Mouse (Mus musculus): ENCODE results near the gene Hyal1.
A peak's percentile ranks its signal among the peaks of the same experiment; 100 is the strongest.
"Not testable (repeated sequence)": the region's sequence is repeated elsewhere in the genome, so short reads cannot be mapped to it uniquely, and the experiment has no call there.

The Hyal1 gene

GRCm38 (mm10) chr9:107571534-107572326 is 5.0 kb upstream of the Hyal1 start:
- DNase-seq (ENCODE audit: low spot score in 2 of 2): no peak

DNA sequence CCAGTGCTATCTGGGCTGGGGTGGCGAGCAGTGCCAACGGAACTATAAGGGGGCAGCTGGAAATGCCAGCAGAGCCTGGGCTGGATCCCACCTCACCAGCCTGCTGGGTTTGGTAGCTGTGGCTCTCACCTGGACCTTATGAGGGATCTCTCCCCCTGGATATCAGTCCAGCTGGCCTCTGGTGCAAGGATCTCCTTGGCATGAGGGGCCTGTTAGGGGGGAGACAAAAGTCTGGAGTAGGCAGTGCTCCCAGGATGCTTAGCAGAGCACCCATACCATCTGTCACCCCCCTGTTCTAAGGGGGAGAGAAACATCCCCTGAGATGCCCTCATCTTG is 4.4 kb upstream of the Hyal1 start:
- no peak for DNase-seq (ENCODE audit: low spot score in 2 of 2)

DNA sequence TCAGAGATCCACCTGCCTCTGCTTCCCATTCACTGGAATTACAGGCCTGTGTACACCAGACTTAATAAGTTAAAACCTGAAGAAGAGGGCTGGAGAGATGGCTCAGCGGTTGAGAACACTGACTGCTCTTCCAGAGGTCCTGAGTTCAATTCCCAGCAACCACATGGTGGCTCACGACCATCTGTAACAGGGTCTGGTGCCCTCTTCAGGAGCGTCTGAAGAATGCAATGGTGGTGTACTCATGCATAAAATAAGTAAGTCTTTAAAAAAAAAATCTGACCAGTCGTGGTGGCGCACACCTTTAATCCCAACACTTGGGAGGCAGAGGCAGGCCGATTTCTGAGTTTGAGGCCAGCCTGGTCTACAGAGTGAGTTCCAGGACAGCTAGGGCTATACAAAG is 3.0 kb upstream of the Hyal1 start:
- DNase-seq (ENCODE audit: low spot score in 2 of 2): not testable (repeated sequence)

GRCm38 (mm10) chr9:107575579-107576356 is 959 bp upstream of the Hyal1 start:
- no peak for DNase-seq (ENCODE audit: low spot score in 2 of 2)

DNA sequence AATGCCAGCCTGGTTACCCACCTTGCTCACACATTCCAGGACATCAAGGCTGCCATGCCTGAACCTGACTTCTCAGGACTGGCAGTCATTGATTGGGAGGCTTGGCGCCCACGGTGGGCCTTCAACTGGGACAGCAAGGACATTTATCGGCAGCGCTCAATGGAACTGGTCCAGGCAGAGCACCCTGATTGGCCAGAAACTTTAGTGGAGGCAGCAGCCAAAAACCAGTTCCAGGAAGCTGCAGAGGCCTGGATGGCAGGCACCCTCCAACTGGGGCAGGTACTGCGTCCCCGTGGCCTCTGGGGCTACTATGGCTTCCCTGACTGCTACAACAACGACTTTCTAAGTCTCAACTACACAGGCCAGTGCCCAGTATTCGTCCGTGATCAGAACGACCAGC is 1.1 kb downstream of the Hyal1 start:
- DNase-seq (ENCODE audit: low spot score in 2 of 2): no peak

DNA sequence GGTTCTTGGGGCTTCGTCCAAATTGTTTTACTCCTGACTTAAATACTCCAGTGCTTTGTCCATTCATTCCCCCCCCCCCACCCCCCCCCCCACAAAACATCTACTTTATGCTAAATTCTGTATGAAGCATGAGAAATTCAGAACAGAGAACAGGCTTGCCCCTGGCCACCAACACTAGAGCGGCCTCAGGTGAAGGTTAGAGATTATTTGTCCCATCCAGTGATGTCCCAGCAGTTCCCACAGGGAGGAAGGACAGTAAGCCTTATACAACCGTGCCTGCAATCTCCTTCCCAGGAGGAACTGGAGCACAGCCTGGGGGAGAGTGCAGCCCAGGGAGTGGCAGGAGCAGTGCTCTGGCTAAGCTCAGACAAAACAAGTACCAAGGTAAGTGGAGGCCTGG is 1.9 kb downstream of the Hyal1 start, which contains the start of gene Naa80:
Gene Naa80, plus strand, starts transcription at position 301 of the 400 bp plus-strand sequence.
- no peak for DNase-seq (ENCODE audit: low spot score in 2 of 2)

DNA sequence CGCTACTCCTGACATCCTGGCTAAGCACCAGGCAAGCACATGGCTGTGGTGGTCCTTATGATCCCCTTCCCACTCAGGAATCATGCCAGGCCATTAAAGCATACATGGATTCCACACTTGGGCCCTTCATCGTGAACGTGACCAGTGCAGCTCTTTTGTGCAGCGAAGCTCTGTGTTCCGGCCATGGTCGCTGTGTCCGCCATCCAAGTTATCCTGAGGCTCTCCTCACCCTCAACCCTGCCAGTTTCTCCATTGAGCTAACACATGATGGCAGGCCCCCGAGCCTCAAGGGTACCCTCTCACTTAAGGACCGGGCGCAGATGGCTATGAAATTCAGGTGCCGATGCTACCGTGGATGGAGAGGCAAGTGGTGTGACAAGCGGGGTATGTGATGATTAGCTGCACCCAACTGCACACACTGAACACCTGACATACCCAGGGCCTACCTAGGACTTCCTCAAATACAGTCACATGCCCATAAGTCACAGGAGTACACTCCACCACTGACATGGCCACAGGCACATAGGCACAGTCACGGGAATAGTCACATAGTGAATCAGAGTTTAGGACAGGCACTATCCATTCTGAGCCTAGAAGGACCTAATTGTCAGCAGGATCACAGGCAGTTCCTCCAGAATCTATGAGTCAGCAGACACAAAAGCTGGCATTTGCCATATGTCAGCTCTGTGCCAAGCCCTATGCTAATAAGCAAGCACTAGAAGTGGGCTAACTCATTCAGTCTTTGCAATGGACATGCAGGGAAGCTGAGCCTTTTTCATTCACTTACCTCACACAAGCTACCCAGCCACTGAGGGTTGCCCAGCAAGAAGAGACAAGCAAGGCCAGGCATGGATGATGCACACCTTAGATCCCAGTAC is 2.5 kb downstream of the Hyal1 start:
- no peak for DNase-seq (ENCODE audit: low spot score in 2 of 2)

- peak; percentile 69 to 73 for DNase-seq (ENCODE audit: low spot score in 2 of 2)
Measured at GRCm38 (mm10) chr9:107580501-107581317, 4.0 kb downstream of the Hyal1 start, which contains the start of gene Hyal3. Gene Hyal3 (plus strand): TSS chr9:107580818.

- DNase-seq (ENCODE audit: low spot score in 2 of 2): no peak
Measured at GRCm38 (mm10) chr9:107581584-107581983, 4.9 kb downstream of the Hyal1 start.

GRCm38 (mm10) chr9:107582509-107583062 is 5.9 kb downstream of the Hyal1 start:
- DNase-seq (ENCODE audit: low spot score in 2 of 2): no peak

DNA sequence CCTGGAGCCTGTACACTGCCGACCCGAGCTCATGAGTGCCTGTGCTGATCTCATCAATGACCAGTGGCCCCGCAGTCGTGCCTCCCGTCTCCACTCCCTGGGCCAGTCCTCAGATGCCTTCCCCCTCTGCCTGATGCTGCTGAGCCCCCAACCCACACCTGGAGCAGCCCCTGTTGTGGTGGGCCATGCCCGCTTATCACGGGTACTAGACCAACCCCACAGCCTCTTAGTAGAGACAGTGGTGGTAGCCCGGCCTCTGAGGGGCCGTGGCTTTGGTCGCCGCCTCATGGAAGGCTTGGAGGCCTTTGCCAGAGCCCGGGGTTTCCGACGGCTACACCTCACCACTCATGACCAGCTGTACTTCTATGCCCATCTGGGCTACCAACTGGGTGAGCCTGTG is 6.4 kb downstream of the Hyal1 start:
- no peak for DNase-seq (ENCODE audit: low spot score in 2 of 2)

GRCm38 (mm10) chr9:107586504-107586903 is 9.8 kb downstream of the Hyal1 start:
- no peak for DNase-seq (ENCODE audit: low spot score in 2 of 2)

- peak; percentile 94 to 95 for DNase-seq (ENCODE audit: low spot score in 2 of 2)
Measured at GRCm38 (mm10) chr9:107586974-107587832, 10.5 kb downstream of the Hyal1 start, which contains the start of gene Ifrd2. Gene Ifrd2 (plus strand): TSS chr9:107587642.

GRCm38 (mm10) chr9:107587833-107588639 is 11.3 kb downstream of the Hyal1 start:
- no peak for DNase-seq (ENCODE audit: low spot score in 2 of 2)

- peak; percentile 52 to 56 for DNase-seq (ENCODE audit: low spot score in 2 of 2)
Measured at GRCm38 (mm10) chr9:107590058-107590772, 13.5 kb downstream of the Hyal1 start.

GRCm38 (mm10) chr9:107590773-107591060 is 14.0 kb downstream of the Hyal1 start:
- DNase-seq (ENCODE audit: low spot score in 2 of 2): no peak

DNA sequence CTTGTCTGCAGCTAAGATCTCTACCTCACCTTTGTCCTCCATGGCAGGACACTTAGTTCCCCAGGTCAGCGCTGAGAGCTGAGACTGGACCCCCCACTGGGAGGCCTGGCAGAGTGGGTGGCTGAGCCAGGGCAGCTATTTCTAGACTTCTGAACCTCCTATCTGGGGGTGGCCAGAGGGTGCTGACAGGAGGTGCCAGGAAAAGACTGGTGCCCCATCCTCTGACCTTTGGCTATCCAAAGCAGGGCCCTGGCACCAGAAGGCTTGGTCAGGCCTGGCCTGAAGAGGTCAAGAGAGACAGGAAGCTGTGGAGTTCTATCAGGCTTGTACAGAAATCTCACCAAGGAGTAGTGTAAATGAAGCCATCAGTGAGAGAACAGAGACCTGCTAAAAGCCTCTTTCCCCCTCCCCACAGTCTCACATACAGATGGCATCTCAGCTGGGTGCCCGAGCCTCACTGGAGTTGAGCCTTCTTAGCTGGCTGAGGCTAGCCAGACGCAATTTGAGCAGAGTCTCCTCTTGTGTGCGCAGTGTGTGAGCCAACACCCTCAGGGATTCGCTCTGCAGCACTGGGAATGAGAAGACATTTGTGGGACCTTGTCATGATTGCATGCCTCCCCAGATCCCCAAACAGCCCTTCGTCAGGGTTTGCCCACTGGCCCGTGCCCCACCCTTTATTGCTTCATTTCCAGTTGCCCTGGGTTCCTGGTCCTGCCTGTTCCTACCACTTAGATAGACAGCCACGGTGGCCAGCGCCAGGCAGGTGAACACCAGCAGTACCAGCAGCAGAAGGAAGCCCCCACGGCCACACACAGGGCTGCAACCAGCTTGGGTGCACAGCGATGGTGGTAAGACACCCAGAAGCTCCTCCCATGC is 16.6 kb downstream of the Hyal1 start:
- no peak for DNase-seq (ENCODE audit: low spot score in 2 of 2)

Data from spleen, postnatal 14 days (tissue).